Mouse (Mus musculus) hematopoietic stem cell, adult 5-6 weeks (primary cell): ENCODE results near the gene Sclt1. TPM values are rescaled to one million over a fixed set of nuclear protein-coding genes. Genes with fewer than 3 reads are reported as not detected.

Experiments used
- total RNA-seq: library from RNA; stranded (forward); fragments of 172-1452, 232-1000 nt; gene quantifications from 2 replicates; pipeline ENCODE4 v1.2.3, GENCODE M21; 2017

Sclt1 gene
- total RNA-seq, 1 experiment from 2014 or later: 24.8 TPM

Other genes with a start within 250 kb of the Sclt1 start
- 40.3 and 44.8 TPM in 2 replicates for gene Jade1, start 186.8 kb downstream of the Sclt1 start, total RNA-seq
- gene D3Ertd751e, start 97 bp upstream of the Sclt1 start, total RNA-seq: 20.9 and 31.2 TPM in 2 replicates